Mouse (Mus musculus): ENCODE measurements around the gene Tle6.

DNA sequence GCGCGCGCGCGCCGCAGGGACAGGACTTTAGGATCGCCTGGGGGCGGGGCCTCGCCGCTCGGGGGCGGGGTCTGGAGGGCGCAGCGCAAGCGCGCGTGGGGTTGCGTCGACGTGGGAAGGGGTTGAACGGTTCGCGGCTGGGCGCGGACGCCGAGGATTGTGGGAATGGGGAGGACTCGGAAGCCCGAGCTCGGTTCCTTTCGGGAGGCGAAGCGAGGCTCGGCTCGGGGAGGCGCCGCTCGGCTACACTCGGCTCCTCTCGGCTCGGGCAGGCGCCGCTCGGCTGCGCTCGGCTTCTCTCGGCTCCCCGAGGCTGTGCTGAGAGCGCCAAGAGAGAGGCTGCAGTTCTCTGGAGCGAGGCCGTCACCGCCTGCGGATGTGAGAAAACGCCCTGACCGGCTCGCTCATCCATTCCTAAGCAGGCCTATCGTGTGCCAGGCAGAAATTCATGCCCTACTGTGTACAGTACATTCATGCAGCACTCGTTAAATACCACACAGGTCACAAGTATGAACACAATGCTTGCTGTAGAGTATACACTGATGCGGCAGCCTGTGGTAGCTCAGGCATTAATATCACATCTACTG is 55.6 kb downstream of the Tle6 start, which contains the start of gene Gna11:
- TF ChIP-seq CTCF (IDR thresholded peaks at IDR 0.05; ENCODE audit: low read depth) = no peak
- TF ChIP-seq EP300 (optimal IDR thresholded peaks at IDR 0.05) = no peak

Data from stomach, postnatal 0 days (tissue).